Mouse (Mus musculus): ENCODE results near the gene Jmjd1c. TPM values are rescaled to one million over a fixed set of nuclear protein-coding genes. Genes with fewer than 3 reads are reported as not detected.

Jmjd1c gene
- polyA plus RNA-seq (2012) = 9.5 and 10.3 TPM in 2 replicates

DNA sequence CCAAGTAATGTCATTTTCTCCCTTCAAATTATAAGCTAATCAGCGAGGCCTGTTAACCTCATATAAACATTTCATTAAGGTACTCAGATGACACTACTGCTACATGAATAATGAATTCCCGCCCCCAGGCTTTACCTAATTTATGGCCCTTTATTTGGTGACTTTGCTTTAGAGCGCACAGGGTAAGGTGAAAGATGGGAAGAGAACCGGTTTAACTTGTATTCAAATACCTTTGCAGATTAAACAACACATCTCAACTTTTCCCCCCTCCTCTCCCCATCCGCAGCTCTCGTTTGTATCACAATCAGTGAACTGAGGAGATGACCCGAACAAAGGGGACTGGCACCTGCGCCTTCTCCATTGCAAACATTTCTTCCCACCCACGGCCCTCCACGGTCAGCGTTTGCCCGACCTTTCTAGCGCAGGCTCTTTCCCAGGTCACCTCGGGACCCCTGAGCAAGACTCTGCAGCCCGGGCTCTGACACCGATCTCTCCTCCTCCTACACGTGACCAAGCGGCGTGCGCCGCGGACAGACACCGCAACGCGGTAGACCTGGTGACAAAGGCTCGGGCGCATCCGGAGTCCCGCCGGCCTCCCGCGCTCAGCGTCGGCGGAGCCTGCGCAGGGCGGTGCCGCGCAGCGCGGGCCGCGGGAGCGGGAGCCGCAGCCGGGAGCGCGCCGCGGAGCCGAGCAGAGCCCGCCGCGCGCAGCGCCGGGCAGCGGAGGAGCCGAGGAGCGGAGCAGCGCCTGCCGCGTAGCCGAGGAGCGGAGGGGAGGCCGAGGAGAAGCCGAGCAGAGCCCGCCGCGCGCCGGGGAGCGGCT lies at the start of gene Jmjd1c:
Jmjd1c (plus strand) TSS at position 328 of the 823 bp plus-strand sequence.
- TF ChIP-seq GATA1 (IDR thresholded peaks at IDR 0.05; ENCODE audit: low read length) = no peak

GRCm38 (mm10) chr10:67047712-67048645 lies 47.9 kb upstream of the Jmjd1c start:
- TF ChIP-seq GATA1 (IDR thresholded peaks at IDR 0.05; ENCODE audit: low read length) = no peak

GRCm38 (mm10) chr10:67048871-67049615 lies 46.9 kb upstream of the Jmjd1c start:
- no peak for TF ChIP-seq GATA1 (IDR thresholded peaks at IDR 0.05; ENCODE audit: low read length)

DNA sequence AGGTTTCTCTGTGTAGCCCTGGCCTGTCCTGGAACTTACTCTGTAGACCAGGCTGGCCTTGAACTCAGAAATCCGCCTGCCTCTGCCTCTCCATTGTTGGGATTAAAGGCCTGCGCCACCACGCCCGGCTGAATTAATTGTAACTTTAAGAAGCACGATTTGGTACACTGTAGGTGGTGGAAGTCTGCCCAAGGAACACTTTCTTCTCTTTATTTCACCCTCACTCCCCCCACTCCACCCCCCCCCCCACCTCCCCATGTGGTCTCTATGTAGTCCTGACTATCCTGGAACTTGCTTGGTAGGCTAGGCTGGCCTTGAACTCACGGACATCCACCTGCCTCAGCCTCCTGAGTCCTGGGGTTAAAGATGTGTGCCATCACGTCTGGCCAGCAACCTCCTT lies 46.3 kb upstream of the Jmjd1c start:
- TF ChIP-seq GATA1 (IDR thresholded peaks at IDR 0.05; ENCODE audit: low read length) = no peak

GRCm38 (mm10) chr10:67050766-67051165 lies 45.2 kb upstream of the Jmjd1c start:
- no peak for TF ChIP-seq GATA1 (IDR thresholded peaks at IDR 0.05; ENCODE audit: low read length)

GRCm38 (mm10) chr10:67051466-67051865 lies 44.5 kb upstream of the Jmjd1c start:
- TF ChIP-seq GATA1 (IDR thresholded peaks at IDR 0.05; ENCODE audit: low read length) = no peak

DNA sequence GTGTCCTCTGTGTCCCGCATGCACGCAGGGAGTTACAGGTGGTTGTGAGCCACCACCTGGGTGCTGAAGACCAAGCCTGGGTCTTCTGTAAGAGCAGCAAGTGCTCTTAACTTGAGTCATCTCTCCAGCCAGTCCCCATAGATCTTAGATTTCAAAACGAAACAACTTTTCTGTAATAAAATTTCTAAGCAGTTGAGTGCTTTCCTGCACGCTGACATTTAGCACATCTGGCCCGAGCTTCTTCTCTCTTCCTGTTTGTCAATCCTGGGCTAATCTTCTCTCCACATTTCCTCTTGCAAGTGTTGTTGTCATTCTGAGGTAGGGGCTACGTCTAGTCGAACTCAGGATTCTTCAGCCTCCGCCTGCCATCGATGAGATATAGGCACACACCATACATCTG lies 43.5 kb upstream of the Jmjd1c start:
- no peak for TF ChIP-seq GATA1 (IDR thresholded peaks at IDR 0.05; ENCODE audit: low read length)

GRCm38 (mm10) chr10:67053475-67053874 lies 42.5 kb upstream of the Jmjd1c start:
- no peak for TF ChIP-seq GATA1 (IDR thresholded peaks at IDR 0.05; ENCODE audit: low read length)

GRCm38 (mm10) chr10:67055867-67056856 lies 39.8 kb upstream of the Jmjd1c start:
- TF ChIP-seq GATA1 (IDR thresholded peaks at IDR 0.05; ENCODE audit: low read length) = no peak

GRCm38 (mm10) chr10:67057208-67057607 lies 38.7 kb upstream of the Jmjd1c start:
- TF ChIP-seq GATA1 (IDR thresholded peaks at IDR 0.05; ENCODE audit: low read length) = no peak

DNA sequence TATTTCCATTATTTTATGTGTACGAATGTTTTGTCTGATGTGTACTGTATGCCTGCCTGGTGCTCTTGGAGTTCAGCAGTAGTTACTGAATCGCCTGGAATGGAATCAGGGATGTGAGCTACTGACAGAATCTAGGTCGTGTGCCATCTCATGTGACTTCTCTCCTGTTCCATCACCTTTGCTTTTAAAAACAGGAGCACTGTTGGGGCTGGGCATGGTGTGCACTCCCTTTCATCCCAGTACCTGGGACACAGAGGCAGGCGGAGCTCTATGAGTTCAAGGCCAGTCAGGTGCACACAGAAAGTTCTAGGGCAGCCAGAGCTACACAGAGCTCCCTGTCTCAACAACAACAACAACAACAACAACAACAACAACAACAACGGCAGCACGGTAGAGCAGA lies 38.2 kb upstream of the Jmjd1c start:
- no peak for TF ChIP-seq GATA1 (IDR thresholded peaks at IDR 0.05; ENCODE audit: low read length)

GRCm38 (mm10) chr10:67058297-67058696 lies 37.6 kb upstream of the Jmjd1c start:
- no peak for TF ChIP-seq GATA1 (IDR thresholded peaks at IDR 0.05; ENCODE audit: low read length)

GRCm38 (mm10) chr10:67058702-67059101 lies 37.2 kb upstream of the Jmjd1c start:
- TF ChIP-seq GATA1 (IDR thresholded peaks at IDR 0.05; ENCODE audit: low read length) = no peak

DNA sequence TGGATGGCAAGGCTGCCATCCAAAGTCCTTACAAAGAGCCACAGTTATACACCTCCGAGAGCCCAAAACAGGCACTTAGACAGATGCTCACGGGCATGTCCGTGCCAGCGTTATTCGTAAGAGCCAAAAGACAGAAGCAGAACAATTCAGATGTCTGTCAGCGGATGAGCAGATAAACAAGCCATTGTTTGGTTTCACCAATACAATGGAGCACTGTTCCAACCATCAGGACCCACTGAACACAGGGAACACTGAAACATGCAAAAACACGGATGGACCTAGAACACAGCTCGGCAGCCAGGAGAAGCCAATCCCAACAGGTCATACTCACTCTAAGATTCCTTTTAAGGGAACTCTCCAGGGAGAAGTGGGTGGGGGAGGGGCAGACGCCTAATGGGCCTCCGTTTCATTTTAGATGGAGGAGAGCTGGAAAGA lies 34.5 kb upstream of the Jmjd1c start:
- TF ChIP-seq GATA1 (IDR thresholded peaks at IDR 0.05; ENCODE audit: low read length) = no peak
